Mouse (Mus musculus): Measurements from ENCODE around the gene 4933402J07Rik. TPM values are rescaled to one million over a fixed set of nuclear protein-coding genes. Genes with fewer than 3 reads are reported as not detected.

The 4933402J07Rik gene
- polyA plus RNA-seq, 1 experiment: not detected

GRCm38 (mm10) chr8:87560801-87561200, 2.9 kb upstream of the 4933402J07Rik start:
- Histone ChIP-seq H3K4me3 (ENCODE audit: insufficient read depth, low read length) (no peak overlapping the region), H3K27ac (ENCODE audit: insufficient read depth, low read length) (no peak overlapping the region), H3K4me1 (ENCODE audit: control insufficient read depth, insufficient read depth, low read length) (no peaks in the 10 kb centered on the region)
- TF ChIP-seq POLR2A (IDR thresholded peaks at IDR 0.05; ENCODE audit: extremely low read depth, insufficient read depth, low read length) (no peak), CTCF (IDR thresholded peaks at IDR 0.05; ENCODE audit: extremely low read depth, insufficient read depth, low read length) (no peak)

GRCm38 (mm10) chr8:87569203-87569602, 5.5 kb downstream of the 4933402J07Rik start:
- no peak for TF ChIP-seq CTCF (IDR thresholded peaks at IDR 0.05; ENCODE audit: extremely low read depth, insufficient read depth, low read length)
- no peak for TF ChIP-seq POLR2A (IDR thresholded peaks at IDR 0.05; ENCODE audit: extremely low read depth, insufficient read depth, low read length)
- Histone ChIP-seq H3K4me3 (ENCODE audit: insufficient read depth, low read length) (no peak overlapping the region), H3K4me1 (ENCODE audit: control insufficient read depth, insufficient read depth, low read length) (no peaks in the 10 kb centered on the region), H3K27ac (ENCODE audit: insufficient read depth, low read length) (no peak overlapping the region)

DNA sequence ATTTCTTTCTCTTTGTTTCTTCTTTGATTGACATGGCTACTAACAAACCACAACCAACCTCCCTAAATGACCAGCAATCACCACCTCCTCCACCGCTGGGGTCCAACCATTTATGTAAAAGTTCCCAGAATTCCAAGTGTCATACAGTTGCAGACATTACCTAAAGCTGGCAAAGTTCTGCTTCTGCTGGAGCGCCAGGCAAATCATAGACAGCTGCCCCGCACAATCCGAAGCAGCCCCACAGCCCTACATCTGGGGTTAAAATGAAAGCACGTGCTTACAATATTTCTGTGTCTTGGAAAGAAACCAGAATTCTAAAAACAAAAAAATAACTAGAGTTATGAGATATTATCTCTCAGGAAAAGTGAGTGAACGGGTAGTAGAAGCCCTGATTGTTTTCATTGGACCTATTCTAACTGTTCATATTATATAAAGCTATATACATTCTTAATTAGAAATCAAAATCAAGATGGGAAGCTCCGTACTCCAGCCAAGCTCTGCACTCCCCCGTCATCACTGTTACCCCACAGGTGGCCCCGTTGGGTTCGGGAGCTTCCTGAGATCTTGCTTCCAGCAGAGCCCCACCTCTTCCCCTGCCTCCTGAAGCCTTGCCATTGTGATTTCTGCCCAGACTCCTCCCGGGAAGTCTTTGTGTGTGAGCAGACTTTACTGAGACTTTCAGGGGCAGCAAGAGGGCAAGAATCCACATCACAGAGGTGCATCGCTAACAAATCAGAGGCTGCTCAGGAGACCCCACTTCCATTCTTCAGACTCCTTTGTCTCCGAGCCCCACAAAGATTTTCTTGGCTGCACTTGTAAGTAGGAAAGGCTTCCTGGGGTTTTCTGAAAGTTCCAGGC, 6.3 kb downstream of the 4933402J07Rik start:
- H3K4me3 ChIP-seq (ENCODE audit: insufficient read depth, low read length): no peak overlapping the region
- no peaks in the 10 kb centered on the region for H3K4me1 ChIP-seq (ENCODE audit: control insufficient read depth, insufficient read depth, low read length)
- TF ChIP-seq CTCF (IDR thresholded peaks at IDR 0.05; ENCODE audit: extremely low read depth, insufficient read depth, low read length) (no peak), POLR2A (IDR thresholded peaks at IDR 0.05; ENCODE audit: extremely low read depth, insufficient read depth, low read length) (no peak)
- H3K27ac ChIP-seq (ENCODE audit: insufficient read depth, low read length): no peak overlapping the region

GRCm38 (mm10) chr8:87570564-87570855, 6.9 kb downstream of the 4933402J07Rik start:
- Histone ChIP-seq H3K4me1 (ENCODE audit: control insufficient read depth, insufficient read depth, low read length) (no peaks in the 10 kb centered on the region), H3K4me3 (ENCODE audit: insufficient read depth, low read length) (no peak overlapping the region), H3K27ac (ENCODE audit: insufficient read depth, low read length) (no peak overlapping the region)
- TF ChIP-seq POLR2A (IDR thresholded peaks at IDR 0.05; ENCODE audit: extremely low read depth, insufficient read depth, low read length) (no peak), CTCF (IDR thresholded peaks at IDR 0.05; ENCODE audit: extremely low read depth, insufficient read depth, low read length) (no peak)

- H3K4me3 ChIP-seq (ENCODE audit: insufficient read depth, low read length): no peak overlapping the region
- TF ChIP-seq POLR2A (IDR thresholded peaks at IDR 0.05; ENCODE audit: extremely low read depth, insufficient read depth, low read length) (no peak), CTCF (IDR thresholded peaks at IDR 0.05; ENCODE audit: extremely low read depth, insufficient read depth, low read length) (peak; percentile 5; the same call in 1 of the 2 replicates)
- H3K4me1 ChIP-seq (ENCODE audit: control insufficient read depth, insufficient read depth, low read length): no peaks in the 10 kb centered on the region
- no peak overlapping the region for H3K27ac ChIP-seq (ENCODE audit: insufficient read depth, low read length)
Observed at GRCm38 (mm10) chr8:87570880-87571279, 7.2 kb downstream of the 4933402J07Rik start.

DNA sequence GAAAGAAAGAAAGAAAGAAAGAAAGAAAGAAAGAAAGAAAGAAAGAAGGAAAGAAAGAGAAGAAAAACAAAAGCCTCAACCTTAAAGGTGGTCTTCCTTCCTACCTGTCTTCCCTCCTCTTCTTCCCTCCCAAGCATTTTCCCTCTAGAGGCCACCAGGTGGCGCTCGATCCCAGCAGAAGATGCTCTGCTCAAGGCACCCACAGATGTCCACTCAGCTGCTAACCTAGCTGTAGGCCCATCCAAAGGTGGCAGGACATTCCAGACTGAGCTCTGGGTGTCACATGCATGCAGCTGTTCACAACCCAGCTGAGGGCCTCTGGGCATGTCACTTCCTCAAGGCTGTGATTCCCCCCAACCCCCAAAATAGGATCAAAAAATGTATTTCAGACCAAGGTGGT, 30.6 kb downstream of the 4933402J07Rik start:
- TF ChIP-seq CTCF (IDR thresholded peaks at IDR 0.05; ENCODE audit: extremely low read depth, insufficient read depth, low read length): peak; percentile 85
- TF ChIP-seq POLR2A (IDR thresholded peaks at IDR 0.05; ENCODE audit: extremely low read depth, insufficient read depth, low read length): no peak
- Histone ChIP-seq H3K4me3 (ENCODE audit: insufficient read depth, low read length) (no peak overlapping the region), H3K4me1 (ENCODE audit: control insufficient read depth, insufficient read depth, low read length) (no peaks in the 10 kb centered on the region), H3K27ac (ENCODE audit: insufficient read depth, low read length) (no peak overlapping the region)

DNA sequence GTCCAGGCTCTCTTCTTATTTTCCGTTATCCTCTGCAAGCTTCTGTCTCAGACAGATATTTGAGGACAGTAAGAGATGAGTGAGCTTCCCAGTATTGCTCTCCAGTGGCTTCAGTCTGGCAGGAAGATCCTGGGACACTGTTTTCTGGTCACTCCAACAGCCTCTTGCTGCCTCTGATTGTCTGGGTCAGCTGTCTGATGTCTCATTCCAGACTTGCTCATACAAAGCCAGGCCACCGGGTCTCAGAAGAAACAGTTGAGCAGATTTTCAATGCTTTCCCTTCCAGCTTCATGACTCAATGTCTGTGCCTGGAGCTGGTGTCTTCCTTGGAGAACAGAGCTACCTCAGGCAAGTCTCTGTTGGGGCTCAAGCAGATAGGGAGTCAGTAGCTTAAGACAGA, 39.1 kb downstream of the 4933402J07Rik start:
- Histone ChIP-seq H3K4me3 (ENCODE audit: insufficient read depth, low read length) (no peak overlapping the region), H3K27ac (ENCODE audit: insufficient read depth, low read length) (no peak overlapping the region), H3K4me1 (ENCODE audit: control insufficient read depth, insufficient read depth, low read length) (no peaks in the 10 kb centered on the region)
- no peak for TF ChIP-seq POLR2A (IDR thresholded peaks at IDR 0.05; ENCODE audit: extremely low read depth, insufficient read depth, low read length)
- TF ChIP-seq CTCF (IDR thresholded peaks at IDR 0.05; ENCODE audit: extremely low read depth, insufficient read depth, low read length): no peak

DNA sequence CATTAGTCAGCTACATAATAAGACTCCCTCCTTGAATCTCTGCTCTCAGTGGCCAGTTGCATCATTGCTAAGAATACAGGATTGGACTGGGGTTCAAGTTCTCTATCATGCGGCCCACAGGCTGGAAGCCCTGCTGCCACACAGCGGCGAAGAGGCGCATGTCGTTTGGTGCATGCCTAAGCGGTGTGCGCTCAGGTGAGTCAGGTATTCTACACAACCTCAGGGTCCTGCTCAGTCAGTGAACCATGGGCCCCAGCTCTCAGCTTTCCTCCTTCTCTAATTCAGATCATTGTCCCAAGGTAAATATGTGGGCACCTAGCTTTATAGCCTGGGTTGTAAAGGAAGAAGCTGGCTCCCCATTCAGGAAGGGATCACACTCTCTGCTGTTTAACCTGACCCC, 45.5 kb downstream of the 4933402J07Rik start:
- no peak for TF ChIP-seq CTCF (IDR thresholded peaks at IDR 0.05; ENCODE audit: extremely low read depth, insufficient read depth, low read length)
- TF ChIP-seq POLR2A (IDR thresholded peaks at IDR 0.05; ENCODE audit: extremely low read depth, insufficient read depth, low read length): no peak
- Histone ChIP-seq H3K27ac (ENCODE audit: insufficient read depth, low read length) (no peak overlapping the region), H3K4me3 (ENCODE audit: insufficient read depth, low read length) (no peak overlapping the region), H3K4me1 (ENCODE audit: control insufficient read depth, insufficient read depth, low read length) (no peaks in the 10 kb centered on the region)

- H3K27ac ChIP-seq (ENCODE audit: insufficient read depth, low read length): no peak overlapping the region
- TF ChIP-seq POLR2A (IDR thresholded peaks at IDR 0.05; ENCODE audit: extremely low read depth, insufficient read depth, low read length) (no peak), CTCF (IDR thresholded peaks at IDR 0.05; ENCODE audit: extremely low read depth, insufficient read depth, low read length) (no peak)
- H3K4me1 ChIP-seq (ENCODE audit: control insufficient read depth, insufficient read depth, low read length): no peaks in the 10 kb centered on the region
- H3K4me3 ChIP-seq (ENCODE audit: insufficient read depth, low read length): no peak overlapping the region
Observed at GRCm38 (mm10) chr8:87609651-87610192, 46.1 kb downstream of the 4933402J07Rik start.

DNA sequence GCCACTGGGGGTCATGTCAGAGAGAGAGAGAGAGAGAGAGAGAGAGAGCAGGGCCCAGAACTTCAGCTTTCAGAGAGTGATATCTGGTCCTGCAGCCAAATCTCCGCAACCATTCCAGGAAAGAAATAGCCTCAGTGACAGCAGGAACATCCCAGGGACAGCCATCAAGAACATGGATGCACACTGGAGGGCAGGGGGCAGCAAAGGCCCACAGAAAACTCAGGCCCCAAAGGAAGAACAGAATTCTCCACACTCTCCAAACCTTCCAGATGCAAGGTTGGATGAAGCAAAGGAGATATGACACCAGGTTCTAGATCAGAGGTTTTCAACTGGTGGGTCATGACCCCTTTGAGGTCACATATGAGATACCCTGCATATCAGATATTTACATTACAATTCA, 50.0 kb downstream of the 4933402J07Rik start:
- TF ChIP-seq CTCF (IDR thresholded peaks at IDR 0.05; ENCODE audit: extremely low read depth, insufficient read depth, low read length) (no peak), POLR2A (IDR thresholded peaks at IDR 0.05; ENCODE audit: extremely low read depth, insufficient read depth, low read length) (no peak)
- H3K4me3 ChIP-seq (ENCODE audit: insufficient read depth, low read length): no peak overlapping the region
- H3K4me1 ChIP-seq (ENCODE audit: control insufficient read depth, insufficient read depth, low read length): no peaks in the 10 kb centered on the region
- H3K27ac ChIP-seq (ENCODE audit: insufficient read depth, low read length): no peak overlapping the region
